Comparison of ENCODE assay signal across 26 mouse cellular contexts in the genomic region with DNA sequence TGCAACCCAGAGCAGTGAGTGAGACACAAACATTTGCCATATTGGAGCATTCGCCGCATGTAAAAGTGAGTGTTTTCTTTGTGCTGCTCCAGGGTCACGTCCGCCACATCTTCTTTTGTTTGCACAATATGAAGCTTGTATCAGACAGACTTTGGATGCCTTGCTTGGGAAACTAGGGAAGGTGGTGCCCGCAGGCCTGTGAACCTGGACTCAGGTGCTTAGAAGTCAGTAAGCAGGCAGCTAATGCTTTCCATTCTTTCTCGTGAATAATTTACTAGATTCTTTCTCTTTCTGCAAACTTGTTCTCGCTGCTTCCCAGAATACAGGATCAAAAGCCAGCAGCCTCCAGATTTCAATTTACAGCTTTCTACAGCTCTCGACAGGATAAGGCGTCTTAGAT. TPM values are rescaled to one million over a fixed set of nuclear protein-coding genes. Genes with fewer than 3 reads are reported as not detected.
DNase-seq lines count a peak whose midpoint lies in the region; ATAC-seq and TF ChIP-seq lines count a peak whose summit lies in the region.
"Had no signal": no experiment of that assay in that cellular context is flagged by ENCODE, and none has a peak within 500 bp of the region (broad histone marks: within the 10 kb centered on the region; RNA-seq: fewer than 3 reads in every experiment).

No protein-coding gene starts in this region.

- no peak overlapping the region for H3K4me3 ChIP-seq in kidney, embryonic 16.5 days (ENCODE audit: low read length)
- H3K4me3 ChIP-seq in midbrain, embryonic 11.5 days (ENCODE audit: low read depth, low read length): no peak overlapping the region
- H3K4me3 ChIP-seq in midbrain, embryonic 10.5 days: no peak overlapping the region
- H3K4me3 ChIP-seq in kidney, postnatal 0 days (replicated peaks; ENCODE audit: low read depth, low read length): no peak overlapping the region
- H3K4me3 ChIP-seq in hindbrain, embryonic 14.5 days (replicated peaks; ENCODE audit: low read length): no peak overlapping the region
- H3K4me3 ChIP-seq: erythroblast, embryonic 14.5 days; heart, embryonic 10.5 days; heart, embryonic 15.5 days; myocyte; neural tube, embryonic 12.5 days had no signal

- H3K9me3 ChIP-seq in kidney, embryonic 16.5 days (ENCODE audit: low read length): peaks cover 4% of the 10 kb centered on the region; the same call in 1 of the 2 replicates
- H3K9me3 ChIP-seq in midbrain, embryonic 11.5 days (ENCODE audit: control insufficient read depth, low read length): no peaks in the 10 kb centered on the region
- no peaks in the 10 kb centered on the region; the same call in 1 of the 2 replicates for H3K9me3 ChIP-seq in midbrain, embryonic 10.5 days (replicated peaks)
- H3K9me3 ChIP-seq in kidney, postnatal 0 days (replicated peaks; ENCODE audit: low read length): no peaks in the 10 kb centered on the region
- no peaks in the 10 kb centered on the region for H3K9me3 ChIP-seq in hindbrain, embryonic 14.5 days (ENCODE audit: control insufficient read depth, low read length)
- H3K9me3 ChIP-seq: heart, embryonic 10.5 days; heart, embryonic 15.5 days; neural tube, embryonic 12.5 days had no signal

- peak; percentile 61 for DNase-seq in kidney, adult 11 months
- DNase-seq in midbrain, embryonic 11.5 days (ENCODE audit: low spot score, missing footprints): peak; percentile 21
- no peak for DNase-seq in midbrain, embryonic 10.5 days (ENCODE audit: low spot score)
- DNase-seq in kidney, postnatal 0 days (ENCODE audit: low spot score): peak; percentile 32
- DNase-seq in yolk sac, embryonic 10.5 days (ENCODE audit: low spot score): peak; percentile 59
- no peak for DNase-seq in hindbrain, embryonic 14.5 days (ENCODE audit: low spot score)
- no peak for DNase-seq in adrenal gland, postnatal 25 days
- DNase-seq: adrenal gland, postnatal 10 days; cerebellum, adult 11-12 months; cerebellum, adult 9-11 months; forebrain, postnatal 0 days; gastrocnemius, postnatal 10 days; lung, adult 18-20 months; lung, postnatal 4 days; right cerebral cortex, adult 18-20 months; spleen, adult 18-20 months; thymus, postnatal 14 days had no signal

- no peaks in the 10 kb centered on the region for H3K36me3 ChIP-seq in kidney, embryonic 16.5 days (ENCODE audit: insufficient read depth, low read length)
- H3K36me3 ChIP-seq in midbrain, embryonic 11.5 days (ENCODE audit: control insufficient read depth, insufficient read depth, low read length): no peaks in the 10 kb centered on the region
- H3K36me3 ChIP-seq in midbrain, embryonic 10.5 days: no peaks in the 10 kb centered on the region
- no peaks in the 10 kb centered on the region for H3K36me3 ChIP-seq in kidney, postnatal 0 days (ENCODE audit: insufficient read depth, low read length)
- no peaks in the 10 kb centered on the region for H3K36me3 ChIP-seq in hindbrain, embryonic 14.5 days (replicated peaks; ENCODE audit: control insufficient read depth, insufficient read depth)
- H3K36me3 ChIP-seq: heart, embryonic 10.5 days; heart, embryonic 15.5 days; neural tube, embryonic 12.5 days had no signal

- 73% methylated on average over 9 of the region's 9 CpGs for WGBS in kidney, embryonic 16.5 days
- WGBS in midbrain, embryonic 11.5 days: 87% methylated on average over 9 of the region's 9 CpGs
- WGBS in midbrain, embryonic 10.5 days: 88% methylated on average over 9 of the region's 9 CpGs
- WGBS in kidney, postnatal 0 days: 61% methylated on average over 9 of the region's 9 CpGs
- 77% methylated on average over 9 of the region's 9 CpGs for WGBS in hindbrain, embryonic 14.5 days

- H3K4me1 ChIP-seq in kidney, embryonic 16.5 days (ENCODE audit: insufficient read depth, low read length): no peaks in the 10 kb centered on the region
- H3K4me1 ChIP-seq in midbrain, embryonic 11.5 days (ENCODE audit: control insufficient read depth, insufficient read depth, low read length): no peaks in the 10 kb centered on the region
- H3K4me1 ChIP-seq in midbrain, embryonic 10.5 days: no peaks in the 10 kb centered on the region
- H3K4me1 ChIP-seq in kidney, postnatal 0 days (replicated peaks; ENCODE audit: insufficient read depth, low read length): no peaks in the 10 kb centered on the region
- H3K4me1 ChIP-seq in hindbrain, embryonic 14.5 days (replicated peaks; ENCODE audit: control insufficient read depth, insufficient read depth, low read length): no peaks in the 10 kb centered on the region
- H3K4me1 ChIP-seq: heart, embryonic 10.5 days; heart, embryonic 15.5 days; neural tube, embryonic 12.5 days had no signal

- H3K4me2 ChIP-seq in kidney, embryonic 16.5 days (replicated peaks; ENCODE audit: low read depth, low read length): no peak overlapping the region
- no peak overlapping the region for H3K4me2 ChIP-seq in midbrain, embryonic 11.5 days
- H3K4me2 ChIP-seq in kidney, postnatal 0 days (ENCODE audit: low read length): no peak overlapping the region
- no peak overlapping the region for H3K4me2 ChIP-seq in hindbrain, embryonic 14.5 days (replicated peaks)
- H3K4me2 ChIP-seq: heart, embryonic 15.5 days; neural tube, embryonic 12.5 days had no signal

- no peak overlapping the region for H3K27ac ChIP-seq in kidney, embryonic 16.5 days (ENCODE audit: low read length)
- H3K27ac ChIP-seq in midbrain, embryonic 11.5 days (ENCODE audit: low read depth, low read length): no peak overlapping the region
- H3K27ac ChIP-seq in midbrain, embryonic 10.5 days (replicated peaks): no peak overlapping the region
- H3K27ac ChIP-seq in kidney, postnatal 0 days: no peak overlapping the region
- H3K27ac ChIP-seq in hindbrain, embryonic 14.5 days: no peak overlapping the region
- H3K27ac ChIP-seq: heart, embryonic 10.5 days; heart, embryonic 15.5 days; hindbrain, postnatal 0 days; neural tube, embryonic 12.5 days had no signal

- no peak for TF ChIP-seq CTCF in kidney, postnatal 0 days (IDR thresholded peaks at IDR 0.05; ENCODE audit: low read depth)

- H3K27me3 ChIP-seq in kidney, embryonic 16.5 days (ENCODE audit: insufficient read depth, low read length): no peaks in the 10 kb centered on the region
- H3K27me3 ChIP-seq in midbrain, embryonic 11.5 days (ENCODE audit: control insufficient read depth, insufficient read depth, low read length): no peaks in the 10 kb centered on the region
- H3K27me3 ChIP-seq in midbrain, embryonic 10.5 days (ENCODE audit: low read depth, poor library complexity, severe bottlenecking): no peaks in the 10 kb centered on the region
- no peaks in the 10 kb centered on the region for H3K27me3 ChIP-seq in kidney, postnatal 0 days (ENCODE audit: insufficient read depth, low read length)
- no peaks in the 10 kb centered on the region for H3K27me3 ChIP-seq in hindbrain, embryonic 14.5 days (ENCODE audit: control insufficient read depth, insufficient read depth, low read length)
- H3K27me3 ChIP-seq: heart, embryonic 15.5 days; neural tube, embryonic 12.5 days had no signal

- ATAC-seq in kidney, embryonic 16.5 days (ENCODE audit: low FRiP score, low TSS enrichment): no peak
- no peak for ATAC-seq in midbrain, embryonic 11.5 days (ENCODE audit: low FRiP score)
- no peak for ATAC-seq in kidney, postnatal 0 days (replicated peaks; ENCODE audit: low FRiP score, low read depth)
- no peak for ATAC-seq in hindbrain, embryonic 14.5 days (ENCODE audit: low FRiP score)
- ATAC-seq: forebrain, postnatal 0 days; hindbrain, postnatal 0 days; lung, postnatal 0 days; Patski had no signal

- H3K9ac ChIP-seq in kidney, embryonic 16.5 days (replicated peaks; ENCODE audit: low read length): no peak overlapping the region
- H3K9ac ChIP-seq in midbrain, embryonic 11.5 days (ENCODE audit: low read length): no peak overlapping the region
- H3K9ac ChIP-seq in kidney, postnatal 0 days (ENCODE audit: low read depth, low read length): no peak overlapping the region
- no peak overlapping the region for H3K9ac ChIP-seq in hindbrain, embryonic 14.5 days
- H3K9ac ChIP-seq: forebrain, postnatal 0 days; heart, embryonic 15.5 days; neural tube, embryonic 12.5 days had no signal

RNA-seq across cellular contexts. Expression of a gene that starts 11.5 kb away (rescaled TPM):
- polyA plus RNA-seq in kidney, embryonic 16.5 days (2015; fragmentation: Nextera tagmentation; extraction: Ambion mirVana): 3.7 and 3.9 TPM in 2 replicates
- polyA plus RNA-seq in midbrain, embryonic 11.5 days (2014; fragmentation: Nextera tagmentation; extraction: Ambion mirVana): 3.7 and 4.0 TPM in 2 replicates
- 2.7 and 2.8 TPM in 2 replicates for polyA plus RNA-seq in midbrain, embryonic 10.5 days (2016; fragmentation: Nextera tagmentation; extraction: Ambion mirVana)
- polyA plus RNA-seq in kidney, postnatal 0 days (2015; fragmentation: Nextera tagmentation; extraction: Ambion mirVana): 5.5 TPM in 2 replicates
- polyA plus RNA-seq in hindbrain, embryonic 14.5 days (2014; fragmentation: Nextera tagmentation; extraction: Ambion mirVana): 16.3 and 17.3 TPM in 2 replicates
- total RNA-seq in adrenal gland, postnatal 25 days (2021): 20.2 and 20.5 TPM in 2 replicates

Comparison
In these comparisons a context has a peak if more than half of its experiments do, and no peak if none do; other contexts are left out.
1. DNase-seq: peak in kidney, adult 11 months (single experiment), midbrain, embryonic 11.5 days (single experiment), kidney, postnatal 0 days (single experiment) and yolk sac, embryonic 10.5 days (single experiment); none in midbrain, embryonic 10.5 days (single experiment), hindbrain, embryonic 14.5 days (single experiment) and adrenal gland, postnatal 25 days (single experiment).